Mouse (Mus musculus) hindbrain, embryonic 10.5 days (tissue): ENCODE results near the gene Unc119. TPM values are rescaled to one million over a fixed set of nuclear protein-coding genes. Genes with fewer than 3 reads are reported as not detected.

Source experiments
- DNase-seq: peaks from one replicate; pipeline ENCODE4 v3.0.0-alpha.2; 2017; ENCODE audit warnings: low spot score
- H3K27ac ChIP-seq: fragments of 300-500 bp; sonication (generic); 2 replicates; pipeline ENCODE4 v1.5.1; 2016; ENCODE audit warnings: mild to moderate bottlenecking, moderate library complexity
- H3K27me3 ChIP-seq: fragments of 300-500 bp; sonication (generic); 2 replicates; pipeline ENCODE4 v1.6.1; 2016; ENCODE audit warnings: mild to moderate bottlenecking; ENCODE audit not compliant: poor library complexity, insufficient read depth, severe bottlenecking
- H3K36me3 ChIP-seq: fragments of 300-500 bp; sonication (generic); 2 replicates; pipeline ENCODE4 v1.6.1; 2016; ENCODE audit warnings: mild to moderate bottlenecking, moderate library complexity
- H3K4me1 ChIP-seq: fragments of 300-500 bp; sonication (generic); replicated peaks from 2 replicates; pipeline ENCODE4 v1.6.1; 2016; ENCODE audit warnings: mild to moderate bottlenecking
- H3K4me3 ChIP-seq: fragments of 300-500 bp; sonication (generic); 2 replicates; pipeline ENCODE4 v1.5.1; 2016; ENCODE audit warnings: mild to moderate bottlenecking, moderate library complexity
- H3K9me3 ChIP-seq: fragments of 300-500 bp; sonication (generic); 2 replicates; pipeline ENCODE4 v1.6.1; 2016; ENCODE audit warnings: mild to moderate bottlenecking, moderate library complexity
- WGBS: fragments of 180-500 bp; shearing (Covaris S2); methylation state at CpG from one replicate; pipeline ENCODE4 v1.1.7; 2016; 5-methylcytosine and 5-hydroxymethylcytosine counted together
- polyA plus RNA-seq: library from polyadenylated mRNA; unstranded; fragments of >200 nt; fragmentation: Nextera tagmentation; extraction: Ambion mirVana; gene quantifications from 2 replicates; pipeline ENCODE4 v1.2.1, GENCODE M21; 2016

Unc119 gene
- polyA plus RNA-seq, 1 experiment from 2014 or later = 76.7 TPM

- Histone ChIP-seq H3K27ac (no peak overlapping the region; the same call in 1 of the 2 replicates), H3K27me3 (no peaks in the 10 kb centered on the region), H3K36me3 (peaks cover 41% of the 10 kb centered on the region), H3K9me3 (no peaks in the 10 kb centered on the region), H3K4me1 (peaks cover 64% of the 10 kb centered on the region), H3K4me3 (no peak overlapping the region)
- 89% methylated on average over 10 of the region's 10 CpGs for WGBS
- DNase-seq = peak; percentile 76
Measured at GRCm38 (mm10) chr11:78347070-78347754, 3.9 kb downstream of the Unc119 start.

- no peak overlapping the region for H3K27ac ChIP-seq
- H3K4me1 ChIP-seq = peaks cover 61% of the 10 kb centered on the region
- no peaks in the 10 kb centered on the region for H3K9me3 ChIP-seq
- WGBS = 76% methylated on average over 9 of the region's 9 CpGs
- DNase-seq = no peak
- H3K36me3 ChIP-seq = peaks cover 41% of the 10 kb centered on the region
- no peaks in the 10 kb centered on the region for H3K27me3 ChIP-seq
- no peak overlapping the region for H3K4me3 ChIP-seq
Measured at GRCm38 (mm10) chr11:78347908-78348307, 4.6 kb downstream of the Unc119 start.

- no peak overlapping the region for H3K4me3 ChIP-seq
- H3K4me1 ChIP-seq = peaks cover 55% of the 10 kb centered on the region
- DNase-seq = no peak
- H3K27me3 ChIP-seq = no peaks in the 10 kb centered on the region
- no peak overlapping the region for H3K27ac ChIP-seq
- WGBS = 36% methylated on average over 7 of the region's 7 CpGs
- peaks cover 41% of the 10 kb centered on the region for H3K36me3 ChIP-seq
- no peaks in the 10 kb centered on the region for H3K9me3 ChIP-seq
Measured at GRCm38 (mm10) chr11:78348474-78348873, 5.2 kb downstream of the Unc119 start.

GRCm38 (mm10) chr11:78349441-78350358, 6.4 kb downstream of the Unc119 start:
- 93% methylated on average over 4 of the region's 4 CpGs for WGBS
- H3K27ac ChIP-seq = peak overlapping the region; percentile 12; the same call in 1 of the 2 replicates

GRCm38 (mm10) chr11:78353081-78353480, 9.8 kb downstream of the Unc119 start:
- H3K27me3 ChIP-seq = no peaks in the 10 kb centered on the region
- no peak for DNase-seq
- H3K27ac ChIP-seq = no peak overlapping the region
- peaks cover 12% of the 10 kb centered on the region for H3K4me1 ChIP-seq
- no peaks in the 10 kb centered on the region for H3K9me3 ChIP-seq
- 95% methylated on average over 1 of the region's 1 CpGs for WGBS
- H3K4me3 ChIP-seq = no peak overlapping the region
- peaks cover 22% of the 10 kb centered on the region for H3K36me3 ChIP-seq

More at GRCm38 (mm10) chr11:78349441-78350358, 6.4 kb downstream of the Unc119 start:
- Histone ChIP-seq H3K9me3 (no peaks in the 10 kb centered on the region), H3K27me3 (no peaks in the 10 kb centered on the region), H3K36me3 (peaks cover 41% of the 10 kb centered on the region), H3K4me3 (no peak overlapping the region), H3K4me1 (peaks cover 44% of the 10 kb centered on the region)
- DNase-seq = no peak

GRCm38 (mm10) chr11:78354905-78355304, 11.6 kb downstream of the Unc119 start:
- DNase-seq = no peak
- peaks cover 11% of the 10 kb centered on the region; the same call in 1 of the 2 replicates for H3K27me3 ChIP-seq
- H3K9me3 ChIP-seq = no peaks in the 10 kb centered on the region
- peaks cover 7% of the 10 kb centered on the region; the same call in 1 of the 2 replicates for H3K4me1 ChIP-seq
- no peak overlapping the region for H3K27ac ChIP-seq
- 0 out of 2 replicates have a peak, but pooled peaks cover 3% of the 10 kb centered on the region for H3K36me3 ChIP-seq
- WGBS = 90% methylated on average over 6 of the region's 6 CpGs
- no peak overlapping the region for H3K4me3 ChIP-seq

- peaks cover 11% of the 10 kb centered on the region; the same call in 1 of the 2 replicates for H3K27me3 ChIP-seq
- DNase-seq = peak; percentile 81
- no peaks in the 10 kb centered on the region for H3K36me3 ChIP-seq
- H3K9me3 ChIP-seq = no peaks in the 10 kb centered on the region
- WGBS = 31% methylated on average over 4 of the region's 4 CpGs
- no peak overlapping the region for H3K4me3 ChIP-seq
- H3K4me1 ChIP-seq = peaks cover 14% of the 10 kb centered on the region; the same call in 1 of the 2 replicates
- H3K27ac ChIP-seq = peak overlapping the region; percentile 36; the same call in 1 of the 2 replicates
Measured at GRCm38 (mm10) chr11:78355471-78356238, 12.4 kb downstream of the Unc119 start.

GRCm38 (mm10) chr11:78358330-78359007, 15.2 kb downstream of the Unc119 start:
- Histone ChIP-seq H3K4me1 (peaks cover 20% of the 10 kb centered on the region), H3K4me3 (no peak overlapping the region), H3K27me3 (peaks cover 11% of the 10 kb centered on the region; the same call in 1 of the 2 replicates), H3K27ac (no peak overlapping the region), H3K9me3 (no peaks in the 10 kb centered on the region), H3K36me3 (no peaks in the 10 kb centered on the region)
- DNase-seq = peak; percentile 36
- WGBS = 13% methylated on average over 22 of the region's 22 CpGs

- Histone ChIP-seq H3K36me3 (no peaks in the 10 kb centered on the region), H3K4me1 (peaks cover 27% of the 10 kb centered on the region), H3K27me3 (peaks cover 11% of the 10 kb centered on the region; the same call in 1 of the 2 replicates), H3K4me3 (peak overlapping the region; percentile 45), H3K27ac (peak overlapping the region; percentile 35; the same call in 1 of the 2 replicates), H3K9me3 (no peaks in the 10 kb centered on the region)
- DNase-seq = peak; percentile 76
- WGBS = 12% methylated on average over 13 of the region's 13 CpGs
Measured at GRCm38 (mm10) chr11:78360125-78360788, 17.0 kb downstream of the Unc119 start.

- Histone ChIP-seq H3K4me3 (peak overlapping the region; percentile 45; the same call in 1 of the 2 replicates), H3K27ac (peak overlapping the region; percentile 35; the same call in 1 of the 2 replicates), H3K4me1 (peaks cover 27% of the 10 kb centered on the region), H3K36me3 (no peaks in the 10 kb centered on the region), H3K9me3 (no peaks in the 10 kb centered on the region), H3K27me3 (peaks cover 11% of the 10 kb centered on the region; the same call in 1 of the 2 replicates)
- no peak for DNase-seq
- 65% methylated on average over 2 of the region's 2 CpGs for WGBS
Measured at GRCm38 (mm10) chr11:78360789-78361131, 17.5 kb downstream of the Unc119 start.

GRCm38 (mm10) chr11:78363309-78364007, 20.2 kb downstream of the Unc119 start:
- Histone ChIP-seq H3K9me3 (no peaks in the 10 kb centered on the region), H3K4me3 (no peak overlapping the region), H3K27ac (no peak overlapping the region), H3K4me1 (peaks cover 25% of the 10 kb centered on the region), H3K27me3 (peaks cover 11% of the 10 kb centered on the region; the same call in 1 of the 2 replicates), H3K36me3 (no peaks in the 10 kb centered on the region)
- no peak for DNase-seq
- WGBS = 83% methylated on average over 13 of the region's 13 CpGs
